Mouse (Mus musculus): ENCODE results near the gene Luzp2. TPM values are rescaled to one million over a fixed set of nuclear protein-coding genes. Genes with fewer than 3 reads are reported as not detected.
"Not testable (repeated sequence)": the region's sequence is repeated elsewhere in the genome, so short reads cannot be mapped to it uniquely, and the experiment has no call there.

Luzp2 gene
- polyA plus RNA-seq, 1 experiment from 2014 or later = 2.1 TPM

DNA sequence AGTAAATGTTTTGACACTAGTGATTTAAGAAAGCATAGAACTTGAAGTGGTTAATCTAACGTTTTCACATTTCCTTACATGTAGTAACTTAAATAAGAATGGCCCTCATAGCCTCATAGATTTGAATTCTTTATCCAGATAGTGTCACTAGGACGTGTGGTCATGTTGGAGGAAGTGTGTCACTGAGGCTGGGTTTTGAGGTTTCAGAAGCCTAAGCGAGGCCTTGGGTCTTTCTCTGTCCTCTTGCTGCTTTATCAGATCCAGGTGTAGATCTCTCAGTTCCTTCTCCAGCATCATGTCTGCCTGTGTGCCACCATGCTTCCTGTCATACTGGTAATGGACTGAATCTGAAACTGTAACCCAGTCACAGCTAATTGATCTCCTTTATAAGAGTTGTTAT is 86.7 kb downstream of the Luzp2 start:
- Histone ChIP-seq H3K36me3 (replicated peaks; ENCODE audit: control insufficient read depth, insufficient read depth, low read depth, low read length) (no peaks in the 10 kb centered on the region), H3K9ac (replicated peaks; ENCODE audit: low read length) (no peak overlapping the region), H3K27me3 (ENCODE audit: control insufficient read depth, insufficient read depth, low read length) (no peaks in the 10 kb centered on the region), H3K4me1 (ENCODE audit: control insufficient read depth, insufficient read depth, low read length) (no peaks in the 10 kb centered on the region), H3K4me2 (ENCODE audit: low read depth, low read length) (no peak overlapping the region), H3K9me3 (replicated peaks; ENCODE audit: control insufficient read depth, low read length) (no peaks in the 10 kb centered on the region), H3K27ac (replicated peaks; ENCODE audit: low read depth, low read length) (no peak overlapping the region), H3K4me3 (ENCODE audit: low read depth, low read length) (no peak overlapping the region)
- DNase-seq (ENCODE audit: low spot score) (no peak), ATAC-seq (replicated peaks; ENCODE audit: insufficient number of reproducible peaks, low FRiP score, low TSS enrichment, low read depth) (no peak)
- WGBS = 75% methylated on average over 3 of the region's 3 CpGs

DNA sequence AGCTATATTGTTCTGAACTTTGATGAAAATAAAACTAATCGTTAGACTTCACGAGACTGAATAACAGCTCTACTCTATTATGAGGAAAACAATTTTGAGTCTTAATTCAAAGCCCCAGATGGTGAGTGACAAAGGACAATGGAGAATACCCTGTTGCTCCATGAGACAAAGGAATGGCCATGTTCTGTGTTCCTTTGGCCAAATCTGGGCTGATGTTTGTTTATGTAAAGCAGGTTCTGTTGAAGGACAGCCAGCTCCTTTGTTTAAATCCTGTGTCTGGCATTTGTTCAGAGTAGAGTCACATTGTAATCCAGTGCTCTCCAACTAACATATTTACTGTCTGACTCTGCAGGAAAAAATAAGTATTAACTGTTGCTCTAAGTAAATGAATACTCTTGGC is 121.5 kb downstream of the Luzp2 start:
- ATAC-seq (replicated peaks; ENCODE audit: insufficient number of reproducible peaks, low FRiP score, low TSS enrichment, low read depth) = no peak
- no peaks in the 10 kb centered on the region for H3K4me1 ChIP-seq (ENCODE audit: control insufficient read depth, insufficient read depth, low read length)

DNA sequence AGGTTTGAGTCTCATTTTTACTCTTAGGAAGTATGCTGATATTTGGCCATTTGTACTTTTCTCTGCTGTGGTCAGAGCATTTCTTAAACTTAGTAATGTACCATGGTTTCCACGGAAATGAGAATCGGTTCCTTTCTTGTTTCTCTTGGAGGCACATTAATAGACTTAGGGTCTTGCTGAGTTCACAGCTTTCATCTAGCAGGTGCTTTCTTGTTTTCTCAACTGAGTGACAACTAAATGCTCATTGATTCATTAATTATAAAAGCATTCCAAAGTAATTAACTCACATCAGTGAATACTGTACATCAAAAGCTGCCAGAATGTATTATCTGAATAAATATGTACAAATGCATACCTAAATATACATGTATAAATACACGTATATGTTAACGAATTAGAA is 127.4 kb downstream of the Luzp2 start:
- H3K27ac ChIP-seq (replicated peaks; ENCODE audit: low read depth, low read length) = no peak overlapping the region
- no peak overlapping the region for H3K4me3 ChIP-seq (ENCODE audit: low read depth, low read length)
- DNase-seq (ENCODE audit: low spot score) (no peak), ATAC-seq (replicated peaks; ENCODE audit: insufficient number of reproducible peaks, low FRiP score, low TSS enrichment, low read depth) (no peak)
- H3K9ac ChIP-seq (replicated peaks; ENCODE audit: low read length) = no peak overlapping the region
- no peaks in the 10 kb centered on the region for H3K27me3 ChIP-seq (ENCODE audit: control insufficient read depth, insufficient read depth, low read length)
- H3K9me3 ChIP-seq (replicated peaks; ENCODE audit: control insufficient read depth, low read length) = no peaks in the 10 kb centered on the region
- H3K4me1 ChIP-seq (ENCODE audit: control insufficient read depth, insufficient read depth, low read length) = no peaks in the 10 kb centered on the region
- no peak overlapping the region for H3K4me2 ChIP-seq (ENCODE audit: low read depth, low read length)
- H3K36me3 ChIP-seq (replicated peaks; ENCODE audit: control insufficient read depth, insufficient read depth, low read depth, low read length) = no peaks in the 10 kb centered on the region
- 89% methylated on average over 4 of the region's 4 CpGs for WGBS

More for the DNA sequence above, 121.5 kb downstream of the Luzp2 start:
- DNase-seq (ENCODE audit: low spot score) = no peak
- H3K36me3 ChIP-seq (replicated peaks; ENCODE audit: control insufficient read depth, insufficient read depth, low read depth, low read length) = no peaks in the 10 kb centered on the region
- WGBS = 94% methylated on average over 2 of the region's 2 CpGs
- H3K27me3 ChIP-seq (ENCODE audit: control insufficient read depth, insufficient read depth, low read length) = no peaks in the 10 kb centered on the region
- no peak overlapping the region for H3K4me3 ChIP-seq (ENCODE audit: low read depth, low read length)
- H3K4me2 ChIP-seq (ENCODE audit: low read depth, low read length) = no peak overlapping the region
- H3K9me3 ChIP-seq (replicated peaks; ENCODE audit: control insufficient read depth, low read length) = no peaks in the 10 kb centered on the region
- H3K9ac ChIP-seq (replicated peaks; ENCODE audit: low read length) = no peak overlapping the region
- no peak overlapping the region for H3K27ac ChIP-seq (replicated peaks; ENCODE audit: low read depth, low read length)

DNA sequence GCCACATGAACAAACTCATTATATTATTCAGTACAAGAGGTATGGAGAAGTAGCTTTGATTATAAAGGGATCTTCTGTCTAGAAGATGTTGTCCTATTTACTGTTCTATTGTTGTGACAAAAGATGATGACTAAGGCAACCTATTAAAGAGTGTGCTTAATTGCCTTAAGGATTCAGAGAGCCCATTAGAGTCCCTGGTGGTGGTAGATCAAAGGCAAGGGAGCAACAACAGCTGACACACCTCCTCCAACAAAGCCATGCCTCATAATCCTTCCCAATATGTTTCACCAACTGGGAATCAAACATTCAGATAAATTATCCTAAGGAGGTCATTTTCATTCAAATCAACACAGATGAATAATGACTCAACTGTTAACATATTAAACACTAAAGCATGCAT is 142.1 kb downstream of the Luzp2 start:
- Histone ChIP-seq H3K27me3 (ENCODE audit: control insufficient read depth, insufficient read depth, low read length) (no peaks in the 10 kb centered on the region), H3K36me3 (replicated peaks; ENCODE audit: control insufficient read depth, insufficient read depth, low read depth, low read length) (no peaks in the 10 kb centered on the region), H3K9me3 (replicated peaks; ENCODE audit: control insufficient read depth, low read length) (no peaks in the 10 kb centered on the region), H3K27ac (replicated peaks; ENCODE audit: low read depth, low read length) (no peak overlapping the region), H3K4me3 (ENCODE audit: low read depth, low read length) (no peak overlapping the region), H3K4me2 (ENCODE audit: low read depth, low read length) (no peak overlapping the region), H3K9ac (replicated peaks; ENCODE audit: low read length) (no peak overlapping the region), H3K4me1 (ENCODE audit: control insufficient read depth, insufficient read depth, low read length) (no peaks in the 10 kb centered on the region)
- DNase-seq (ENCODE audit: low spot score) (no peak), ATAC-seq (replicated peaks; ENCODE audit: insufficient number of reproducible peaks, low FRiP score, low TSS enrichment, low read depth) (no peak)

DNA sequence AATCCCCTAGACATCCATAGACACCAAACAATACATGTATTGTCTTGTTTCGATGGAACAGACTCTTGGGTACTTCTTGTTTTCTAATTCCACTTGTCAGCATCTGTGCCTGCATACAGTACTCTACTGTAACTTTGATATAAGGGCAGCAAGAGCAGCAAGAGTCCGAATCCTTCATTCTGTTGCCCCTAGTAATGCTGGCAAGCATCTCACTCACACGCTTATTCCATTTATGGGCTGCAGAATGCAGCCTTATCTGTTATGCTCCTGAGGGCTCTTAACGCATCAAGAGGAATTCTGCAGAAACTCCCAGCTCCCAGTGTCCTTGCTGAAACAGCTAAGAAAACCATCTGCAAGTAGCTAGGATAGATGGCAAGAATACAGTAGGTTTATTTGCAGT is 145.3 kb downstream of the Luzp2 start:
- H3K9ac ChIP-seq (replicated peaks; ENCODE audit: low read length) = no peak overlapping the region
- H3K4me2 ChIP-seq (ENCODE audit: low read depth, low read length) = no peak overlapping the region
- H3K27me3 ChIP-seq (ENCODE audit: control insufficient read depth, insufficient read depth, low read length) = no peaks in the 10 kb centered on the region
- no peaks in the 10 kb centered on the region for H3K4me1 ChIP-seq (ENCODE audit: control insufficient read depth, insufficient read depth, low read length)
- ATAC-seq (replicated peaks; ENCODE audit: insufficient number of reproducible peaks, low FRiP score, low TSS enrichment, low read depth) (no peak), DNase-seq (ENCODE audit: low spot score) (no peak)
- H3K27ac ChIP-seq (replicated peaks; ENCODE audit: low read depth, low read length) = no peak overlapping the region
- WGBS = 81% methylated on average over 4 of the region's 4 CpGs
- no peaks in the 10 kb centered on the region for H3K36me3 ChIP-seq (replicated peaks; ENCODE audit: control insufficient read depth, insufficient read depth, low read depth, low read length)
- H3K4me3 ChIP-seq (ENCODE audit: low read depth, low read length) = no peak overlapping the region
- no peaks in the 10 kb centered on the region for H3K9me3 ChIP-seq (replicated peaks; ENCODE audit: control insufficient read depth, low read length)

DNA sequence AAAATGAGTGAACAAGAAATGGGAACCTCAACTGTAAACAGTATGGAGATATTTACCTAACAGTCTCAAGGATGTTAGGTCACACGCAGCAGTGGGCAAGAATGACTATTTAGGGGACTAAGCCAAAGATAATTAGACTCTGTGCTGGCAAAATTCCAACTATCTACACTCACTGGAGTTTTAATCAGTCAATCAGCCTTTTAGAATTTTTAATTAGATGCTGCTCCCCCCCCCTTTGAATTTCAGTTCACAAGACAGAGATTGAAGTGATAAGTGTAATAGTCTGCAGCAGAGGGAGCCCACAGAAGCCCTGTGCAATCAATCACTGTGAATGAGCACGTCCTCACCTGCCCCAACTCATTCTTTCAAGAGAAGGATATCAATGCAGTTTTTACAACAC is 165.1 kb downstream of the Luzp2 start:
- 78% methylated on average over 2 of the region's 2 CpGs for WGBS
- Histone ChIP-seq H3K27me3 (ENCODE audit: control insufficient read depth, insufficient read depth, low read length) (no peaks in the 10 kb centered on the region), H3K27ac (replicated peaks; ENCODE audit: low read depth, low read length) (no peak overlapping the region), H3K36me3 (replicated peaks; ENCODE audit: control insufficient read depth, insufficient read depth, low read depth, low read length) (no peaks in the 10 kb centered on the region), H3K4me3 (ENCODE audit: low read depth, low read length) (no peak overlapping the region), H3K4me2 (ENCODE audit: low read depth, low read length) (no peak overlapping the region), H3K9me3 (replicated peaks; ENCODE audit: control insufficient read depth, low read length) (no peaks in the 10 kb centered on the region), H3K9ac (replicated peaks; ENCODE audit: low read length) (no peak overlapping the region), H3K4me1 (ENCODE audit: control insufficient read depth, insufficient read depth, low read length) (no peaks in the 10 kb centered on the region)
- DNase-seq (ENCODE audit: low spot score) (no peak), ATAC-seq (replicated peaks; ENCODE audit: insufficient number of reproducible peaks, low FRiP score, low TSS enrichment, low read depth) (no peak)

DNA sequence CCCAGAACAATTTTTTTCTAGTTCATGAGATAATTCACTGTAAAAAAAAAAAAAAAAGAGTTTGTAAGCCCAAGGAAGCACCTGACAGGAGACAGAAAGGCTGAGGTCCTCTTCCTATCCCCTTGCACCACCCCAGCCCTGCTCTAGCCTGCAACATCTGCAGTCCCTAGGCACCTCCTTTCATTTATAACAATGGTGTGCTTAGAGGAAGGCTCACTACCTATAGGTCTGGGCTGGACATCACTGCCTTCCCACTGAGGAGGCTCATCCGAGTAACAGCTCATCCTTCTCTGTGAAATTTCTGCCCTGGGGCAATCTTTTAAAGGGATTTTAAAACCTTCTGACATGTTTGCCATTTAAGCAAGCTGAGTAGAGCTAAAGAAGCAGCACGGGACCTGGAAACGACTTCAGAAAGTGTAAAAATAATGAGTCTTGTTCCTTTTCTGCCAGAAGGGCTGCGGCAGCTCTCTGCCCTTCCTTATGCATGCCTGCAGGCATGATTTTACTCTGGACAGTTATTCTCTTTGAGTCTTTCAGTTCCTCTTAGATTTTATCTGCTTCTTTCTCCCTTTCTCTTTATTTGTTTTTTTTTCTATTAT is 174.0 kb downstream of the Luzp2 start:
- no peaks in the 10 kb centered on the region for H3K27me3 ChIP-seq (ENCODE audit: control insufficient read depth, insufficient read depth, low read length)
- no peak for ATAC-seq (replicated peaks; ENCODE audit: insufficient number of reproducible peaks, low FRiP score, low TSS enrichment, low read depth)
- 45% methylated on average over 4 of the region's 4 CpGs for WGBS

DNA sequence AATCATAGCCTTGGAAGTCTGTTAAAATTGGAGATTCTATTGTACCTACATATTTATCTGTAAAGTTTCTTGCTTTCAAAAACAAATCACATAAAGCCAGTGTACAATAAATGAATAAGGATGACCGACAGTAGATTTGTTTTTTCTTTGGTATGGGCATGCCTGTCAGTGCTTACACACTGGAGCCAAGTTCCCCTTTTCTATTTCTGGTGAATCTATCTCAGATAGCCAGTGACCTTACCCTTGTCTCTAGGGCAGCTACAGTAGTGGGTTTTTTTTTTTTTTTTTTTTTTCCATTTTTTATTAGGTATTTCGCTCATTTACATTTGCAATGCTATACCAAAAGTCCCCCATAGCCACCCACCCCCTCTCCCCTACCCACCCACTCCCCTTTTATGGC is 298.6 kb downstream of the Luzp2 start:
- not testable (repeated sequence) for DNase-seq (ENCODE audit: low spot score); H3K9me3 ChIP-seq (replicated peaks; ENCODE audit: control insufficient read depth, low read length); H3K9ac ChIP-seq (replicated peaks; ENCODE audit: low read length); H3K4me2 ChIP-seq (ENCODE audit: low read depth, low read length); H3K36me3 ChIP-seq (replicated peaks; ENCODE audit: control insufficient read depth, insufficient read depth, low read depth, low read length); H3K4me3 ChIP-seq (ENCODE audit: low read depth, low read length); H3K27me3 ChIP-seq (ENCODE audit: control insufficient read depth, insufficient read depth, low read length); H3K4me1 ChIP-seq (ENCODE audit: control insufficient read depth, insufficient read depth, low read length); H3K27ac ChIP-seq (replicated peaks; ENCODE audit: low read depth, low read length); ATAC-seq (replicated peaks; ENCODE audit: insufficient number of reproducible peaks, low FRiP score, low TSS enrichment, low read depth)
- WGBS = 91% methylated on average over 1 of the region's 2 CpGs

More for the DNA sequence above, 174.0 kb downstream of the Luzp2 start:
- Histone ChIP-seq H3K4me2 (ENCODE audit: low read depth, low read length) (no peak overlapping the region), H3K4me3 (ENCODE audit: low read depth, low read length) (no peak overlapping the region), H3K9me3 (replicated peaks; ENCODE audit: control insufficient read depth, low read length) (no peaks in the 10 kb centered on the region), H3K4me1 (ENCODE audit: control insufficient read depth, insufficient read depth, low read length) (no peaks in the 10 kb centered on the region), H3K9ac (replicated peaks; ENCODE audit: low read length) (no peak overlapping the region), H3K27ac (replicated peaks; ENCODE audit: low read depth, low read length) (no peak overlapping the region), H3K36me3 (replicated peaks; ENCODE audit: control insufficient read depth, insufficient read depth, low read depth, low read length) (no peaks in the 10 kb centered on the region)
- DNase-seq (ENCODE audit: low spot score) = no peak

All from embryonic facial prominence, embryonic 11.5 days (tissue).